Mouse (Mus musculus) liver, embryonic 14.5 days (tissue): ENCODE results near the gene Utrn. TPM values are rescaled to one million over a fixed set of nuclear protein-coding genes. Genes with fewer than 3 reads are reported as not detected.

Source experiments
- ATAC-seq: fragments of 200-750 bp; cut with Nextera tagmentation; 2 replicates; pipeline ENCODE4 v1.8.0; 2017; ENCODE audit warnings: moderate number of reproducible peaks, mild to moderate bottlenecking, moderate library complexity; ENCODE audit not compliant: insufficient read depth
- DNase-seq, 3 experiments: peaks; one replicate each; pipeline ENCODE4 v3.0.0-alpha.2; 2012 to 2013; ENCODE audit warnings: low read depth in 3 of 3, low spot score in 3 of 3
- H3K27ac ChIP-seq: fragments of 300-500 bp; sonication (generic); 2 replicates; pipeline ENCODE4 v1.5.1; 2014; ENCODE audit warnings: moderate library complexity, mild to moderate bottlenecking, control low read depth, inconsistent platforms
- H3K27me3 ChIP-seq: fragments of 300-500 bp; sonication (generic); 2 replicates; pipeline ENCODE4 v1.6.1; 2014; ENCODE audit warnings: mild to moderate bottlenecking, low read length, moderate library complexity; ENCODE audit not compliant: control insufficient read depth, insufficient read depth
- H3K36me3 ChIP-seq: fragments of 300-500 bp; sonication (generic); replicated peaks from 2 replicates; pipeline ENCODE4 v1.6.1; 2014; ENCODE audit warnings: low read depth; ENCODE audit not compliant: control insufficient read depth, insufficient read depth
- H3K4me1 ChIP-seq, 2 experiments: fragments of 200-500 bp in 1 of 2; fragments of 300-500 bp in 1 of 2; sonication (generic) in 1 of 2; replicated peaks; 2 replicates each; pipeline ENCODE4 v1.6.1; 2012 to 2014; ENCODE audit warnings: antibody characterized with exemption in 1 of 2, inconsistent platforms in 1 of 2, low read length in 1 of 2; ENCODE audit not compliant: control insufficient read depth in 2 of 2, insufficient read depth in 2 of 2
- H3K4me2 ChIP-seq: fragments of 300-500 bp; sonication (generic); 2 replicates; pipeline ENCODE4 v1.6.1; 2014; ENCODE audit warnings: low read depth, mild to moderate bottlenecking, control low read depth, moderate library complexity
- H3K4me3 ChIP-seq, 2 experiments: fragments of 200-500 bp in 1 of 2; fragments of 300-500 bp in 1 of 2; sonication (generic) in 1 of 2; 2 replicates each; pipeline ENCODE4 v1.5.1; 2012 to 2014; ENCODE audit warnings: low read depth in 2 of 2, low read length in 2 of 2, mild to moderate bottlenecking in 2 of 2, control low read depth in 1 of 2, inconsistent platforms in 1 of 2, moderate library complexity in 1 of 2; ENCODE audit not compliant: insufficient read depth in 1 of 2
- H3K9ac ChIP-seq: fragments of 300-500 bp; sonication (generic); replicated peaks from 2 replicates; pipeline ENCODE4 v1.6.1; 2014; ENCODE audit warnings: mild to moderate bottlenecking, control low read depth, moderate library complexity
- H3K9me3 ChIP-seq: fragments of 300-500 bp; sonication (generic); 2 replicates; pipeline ENCODE4 v1.6.1; 2016; ENCODE audit warnings: low read length, mixed read lengths; ENCODE audit not compliant: control insufficient read depth
- CTCF ChIP-seq: IDR thresholded peaks from 2 replicates; pipeline ENCODE4 v1.5.1; 2016; ENCODE audit warnings: antibody characterized with exemption, low read depth, control low read depth
- EP300 ChIP-seq: IDR thresholded peaks from 2 replicates; pipeline ENCODE4 v1.6.1; 2016; ENCODE audit warnings: antibody characterized with exemption, low read depth
- WGBS: fragments of 180-500 bp; shearing (Covaris S2); extraction: QIAGEN DNeasy Blood & Tissue Kit; methylation state at CpG from one replicate; pipeline ENCODE4 v1.1.7; 2014; ENCODE audit not compliant: insufficient replicate concordance; 5-methylcytosine and 5-hydroxymethylcytosine counted together
- polyA plus RNA-seq, 2 experiments: library from polyadenylated mRNA; depleted of rRNA in 1 of 2; stranded (reverse) in 1 of 2; unstranded in 1 of 2; fragments of >200 nt; fragmentation: Nextera tagmentation in 1 of 2; extraction: Ambion mirVana in 1 of 2; gene quantifications; 2 replicates each; pipeline versions ENCODE4 v1.2.1 to v1.2.3; 2012 to 2014

Gene Utrn
- polyA plus RNA-seq, 2 experiments: 2.7 to 4.4 TPM

- Histone ChIP-seq H3K9ac (no peak overlapping the region), H3K36me3 (no peaks in the 10 kb centered on the region), H3K4me2 (no peak overlapping the region), H3K4me1 (no peaks in the 10 kb centered on the region), H3K9me3 (no peaks in the 10 kb centered on the region), H3K4me3 (no peak overlapping the region), H3K27me3 (no peaks in the 10 kb centered on the region), H3K27ac (no peak overlapping the region)
- DNase-seq: no peak
- WGBS: 80% methylated on average over 11 of the region's 11 CpGs
- ATAC-seq: no peak
- TF ChIP-seq CTCF (no peak), EP300 (no peak)
Observed at GRCm38 (mm10) chr10:12711332-12711831, 157.8 kb downstream of the Utrn start.

GRCm38 (mm10) chr10:12706516-12706915, 162.6 kb downstream of the Utrn start:
- no peak overlapping the region for H3K4me2 ChIP-seq
- TF ChIP-seq CTCF (no peak), EP300 (no peak)
- no peak overlapping the region for H3K27ac ChIP-seq
- H3K36me3 ChIP-seq: no peaks in the 10 kb centered on the region
- ATAC-seq (no peak), DNase-seq (no peak)
- no peak overlapping the region for H3K9ac ChIP-seq
- WGBS: 68% methylated on average over 2 of the region's 2 CpGs
- 0 out of 4 replicates have a peak, but pooled peaks cover 0 to 6% of the 10 kb centered on the region in 2 experiments for H3K4me1 ChIP-seq
- H3K27me3 ChIP-seq: no peaks in the 10 kb centered on the region
- no peaks in the 10 kb centered on the region for H3K9me3 ChIP-seq
- no peak overlapping the region for H3K4me3 ChIP-seq

- H3K27ac ChIP-seq: no peak overlapping the region
Observed at GRCm38 (mm10) chr10:12705990-12706389, 163.2 kb downstream of the Utrn start.

GRCm38 (mm10) chr10:12704290-12704689, 164.9 kb downstream of the Utrn start:
- no peak for TF ChIP-seq CTCF
- TF ChIP-seq EP300: no peak
- Histone ChIP-seq H3K4me1 (0 out of 4 replicates have a peak, but pooled peaks cover 0 to 6% of the 10 kb centered on the region in 2 experiments), H3K27me3 (no peaks in the 10 kb centered on the region), H3K4me2 (no peak overlapping the region), H3K9me3 (no peaks in the 10 kb centered on the region), H3K9ac (no peak overlapping the region), H3K4me3 (no peak overlapping the region), H3K27ac (no peak overlapping the region), H3K36me3 (no peaks in the 10 kb centered on the region)
- 53% methylated on average over 1 of the region's 1 CpGs for WGBS
- DNase-seq: no peak
- no peak for ATAC-seq

More at GRCm38 (mm10) chr10:12705990-12706389, 163.2 kb downstream of the Utrn start:
- H3K4me2 ChIP-seq: no peak overlapping the region
- DNase-seq: no peak
- H3K4me3 ChIP-seq: no peak overlapping the region
- 65% methylated on average over 1 of the region's 1 CpGs for WGBS
- H3K9me3 ChIP-seq: no peaks in the 10 kb centered on the region
- H3K9ac ChIP-seq: no peak overlapping the region
- H3K27me3 ChIP-seq: no peaks in the 10 kb centered on the region
- no peaks in the 10 kb centered on the region for H3K36me3 ChIP-seq
- H3K4me1 ChIP-seq: 0 out of 4 replicates have a peak, but pooled peaks cover 0 to 6% of the 10 kb centered on the region in 2 experiments
- no peak for ATAC-seq
- TF ChIP-seq CTCF: no peak

- H3K27ac ChIP-seq: no peak overlapping the region
- H3K4me1 ChIP-seq: 0 out of 4 replicates have a peak, but pooled peaks cover 0 to 6% of the 10 kb centered on the region in 2 experiments
- TF ChIP-seq EP300 (no peak), CTCF (no peak)
- H3K36me3 ChIP-seq: no peaks in the 10 kb centered on the region
- H3K4me2 ChIP-seq: no peak overlapping the region
- H3K4me3 ChIP-seq: no peak overlapping the region
- H3K9ac ChIP-seq: no peak overlapping the region
- H3K27me3 ChIP-seq: no peaks in the 10 kb centered on the region
- 55% methylated on average over 3 of the region's 3 CpGs for WGBS
- ATAC-seq: no peak
- no peak for DNase-seq
- H3K9me3 ChIP-seq: no peaks in the 10 kb centered on the region
Observed at GRCm38 (mm10) chr10:12703526-12703925, 165.6 kb downstream of the Utrn start.
